Mouse (Mus musculus): ENCODE data around the gene Cdh23.

GRCm38 (mm10) chr10:60690960-60691359 lies 5.3 kb downstream of the Cdh23 start:
- TF ChIP-seq CTCF (IDR thresholded peaks at IDR 0.05), result no peak
- no peak for TF ChIP-seq EP300 (IDR thresholded peaks at IDR 0.05)

Measured in lung, postnatal 0 days (tissue).